Mouse (Mus musculus) intestine, embryonic 16.5 days (tissue): ENCODE measurements around the gene Pex1. TPM values are rescaled to one million over a fixed set of nuclear protein-coding genes. Genes with fewer than 3 reads are reported as not detected.
"Not testable (repeated sequence)": the region's sequence is repeated elsewhere in the genome, so short reads cannot be mapped to it uniquely, and the experiment has no call there.

Experiments used
- ATAC-seq: fragments of 200-750 bp; cut with Nextera tagmentation; 2 replicates; pipeline ENCODE4 v1.8.0; 2017; ENCODE audit warnings: moderate TSS enrichment, moderate library complexity
- H3K27ac ChIP-seq: fragments of 300-500 bp; sonication (generic); 2 replicates; pipeline ENCODE4 v1.5.1; 2014; ENCODE audit warnings: mild to moderate bottlenecking, low read length
- H3K27me3 ChIP-seq: fragments of 300-500 bp; sonication (generic); replicated peaks from 2 replicates; pipeline ENCODE4 v1.6.1; 2014; ENCODE audit warnings: low read length, control low read depth, mixed read lengths; ENCODE audit not compliant: control insufficient read depth, insufficient read depth
- H3K36me3 ChIP-seq: fragments of 300-500 bp; sonication (generic); 2 replicates; pipeline ENCODE4 v1.6.1; 2014; ENCODE audit warnings: low read length, control low read depth; ENCODE audit not compliant: control insufficient read depth, insufficient read depth
- H3K4me1 ChIP-seq: fragments of 300-500 bp; sonication (generic); 2 replicates; pipeline ENCODE4 v1.6.1; 2014; ENCODE audit warnings: low read length, control low read depth, mixed read lengths; ENCODE audit not compliant: control insufficient read depth, insufficient read depth
- H3K4me2 ChIP-seq: fragments of 300-500 bp; sonication (generic); 2 replicates; pipeline ENCODE4 v1.6.1; 2014; ENCODE audit warnings: low read depth, low read length, control low read depth
- H3K4me3 ChIP-seq: fragments of 300-500 bp; sonication (generic); 2 replicates; pipeline ENCODE4 v1.5.1; 2014; ENCODE audit warnings: mild to moderate bottlenecking, low read length
- H3K9ac ChIP-seq: fragments of 300-500 bp; sonication (generic); 2 replicates; pipeline ENCODE4 v1.6.1; 2014; ENCODE audit warnings: low read depth, low read length
- H3K9me3 ChIP-seq: fragments of 300-500 bp; sonication (generic); 2 replicates; pipeline ENCODE4 v1.6.1; 2016; ENCODE audit warnings: low read length, control low read depth; ENCODE audit not compliant: control insufficient read depth
- WGBS: fragments of 180-500 bp; shearing (Covaris S2); extraction: QIAGEN DNeasy Blood & Tissue Kit; methylation state at CpG from one replicate; pipeline ENCODE4 v1.1.7; 2014; 5-methylcytosine and 5-hydroxymethylcytosine counted together
- polyA plus RNA-seq: library from polyadenylated mRNA; unstranded; fragments of >200 nt; fragmentation: Nextera tagmentation; extraction: Ambion mirVana; gene quantifications from 2 replicates; pipeline ENCODE4 v1.2.1, GENCODE M21; 2015

Pex1 gene
- polyA plus RNA-seq, 1 experiment from 2014 or later = 18.9 TPM

- H3K27me3 ChIP-seq = no peaks in the 10 kb centered on the region
- H3K27ac ChIP-seq = no peak overlapping the region
- no peaks in the 10 kb centered on the region for H3K9me3 ChIP-seq
- peaks cover 12% of the 10 kb centered on the region for H3K4me1 ChIP-seq
- H3K36me3 ChIP-seq = no peaks in the 10 kb centered on the region
- no peak for ATAC-seq
- peak overlapping the region; percentile 82; the same call in 1 of the 2 replicates for H3K9ac ChIP-seq
- peak overlapping the region; percentile 68 for H3K4me3 ChIP-seq
- H3K4me2 ChIP-seq = peak overlapping the region; percentile 73
Measured at GRCm38 (mm10) chr5:3597171-3597570, 1.3 kb downstream of the Pex1 start.

- Histone ChIP-seq H3K9ac (no peak overlapping the region), H3K4me1 (peaks cover 12% of the 10 kb centered on the region), H3K4me3 (no peak overlapping the region), H3K36me3 (no peaks in the 10 kb centered on the region), H3K27me3 (no peaks in the 10 kb centered on the region), H3K9me3 (no peaks in the 10 kb centered on the region), H3K4me2 (no peak overlapping the region), H3K27ac (no peak overlapping the region)
- 90% methylated on average over 5 of the region's 5 CpGs for WGBS
- no peak for ATAC-seq
Measured at GRCm38 (mm10) chr5:3598766-3599165, 2.9 kb downstream of the Pex1 start.

GRCm38 (mm10) chr5:3600298-3600697 lies 4.4 kb downstream of the Pex1 start:
- H3K27ac ChIP-seq = no peak overlapping the region
- ATAC-seq = no peak
- no peak overlapping the region for H3K9ac ChIP-seq
- no peaks in the 10 kb centered on the region for H3K36me3 ChIP-seq
- WGBS = 83% methylated on average over 1 of the region's 1 CpGs
- H3K9me3 ChIP-seq = no peaks in the 10 kb centered on the region
- no peak overlapping the region for H3K4me2 ChIP-seq
- peaks cover 5% of the 10 kb centered on the region; the same call in 1 of the 2 replicates for H3K4me1 ChIP-seq
- H3K4me3 ChIP-seq = no peak overlapping the region
- H3K27me3 ChIP-seq = no peaks in the 10 kb centered on the region

- Histone ChIP-seq H3K27ac (no peak overlapping the region), H3K4me3 (no peak overlapping the region), H3K9me3 (no peaks in the 10 kb centered on the region), H3K4me2 (no peak overlapping the region), H3K36me3 (no peaks in the 10 kb centered on the region), H3K27me3 (no peaks in the 10 kb centered on the region), H3K4me1 (0 out of 2 replicates have a peak, but pooled peaks cover 2% of the 10 kb centered on the region), H3K9ac (no peak overlapping the region)
- 87% methylated on average over 3 of the region's 3 CpGs for WGBS
- no peak for ATAC-seq
Measured at GRCm38 (mm10) chr5:3600790-3601189, 4.9 kb downstream of the Pex1 start.

GRCm38 (mm10) chr5:3607114-3607513 lies 11.2 kb downstream of the Pex1 start:
- Histone ChIP-seq H3K4me1 (no peaks in the 10 kb centered on the region), H3K4me2 (no peak overlapping the region), H3K9ac (no peak overlapping the region), H3K4me3 (no peak overlapping the region), H3K36me3 (no peaks in the 10 kb centered on the region; the same call in 1 of the 2 replicates), H3K27me3 (no peaks in the 10 kb centered on the region), H3K27ac (no peak overlapping the region), H3K9me3 (no peaks in the 10 kb centered on the region)
- no peak for ATAC-seq
- 95% methylated on average over 9 of the region's 9 CpGs for WGBS

GRCm38 (mm10) chr5:3609241-3609640 lies 13.4 kb downstream of the Pex1 start:
- no peaks in the 10 kb centered on the region for H3K9me3 ChIP-seq
- peaks cover 7% of the 10 kb centered on the region for H3K36me3 ChIP-seq
- H3K4me3 ChIP-seq = no peak overlapping the region

GRCm38 (mm10) chr5:3611835-3612234 lies 16.0 kb downstream of the Pex1 start:
- H3K27ac ChIP-seq, H3K27me3 ChIP-seq, H3K9me3 ChIP-seq, ATAC-seq, H3K4me3 ChIP-seq, H3K4me1 ChIP-seq, H3K36me3 ChIP-seq, H3K4me2 ChIP-seq, H3K9ac ChIP-seq: not testable (repeated sequence)
- WGBS = 95% methylated on average over 2 of the region's 2 CpGs

More at GRCm38 (mm10) chr5:3609241-3609640, 13.4 kb downstream of the Pex1 start:
- H3K9ac ChIP-seq = no peak overlapping the region
- no peaks in the 10 kb centered on the region for H3K4me1 ChIP-seq
- no peak overlapping the region for H3K4me2 ChIP-seq
- WGBS = 91% methylated on average over 7 of the region's 7 CpGs
- no peak for ATAC-seq
- H3K27me3 ChIP-seq = no peaks in the 10 kb centered on the region
- no peak overlapping the region for H3K27ac ChIP-seq

- no peak for ATAC-seq
Measured at GRCm38 (mm10) chr5:3620486-3620885, 24.6 kb downstream of the Pex1 start.

GRCm38 (mm10) chr5:3630055-3630454 lies 34.2 kb downstream of the Pex1 start:
- no peaks in the 10 kb centered on the region for H3K4me1 ChIP-seq
- H3K4me3 ChIP-seq = no peak overlapping the region
- 82% methylated on average over 5 of the region's 5 CpGs for WGBS
- no peaks in the 10 kb centered on the region for H3K27me3 ChIP-seq
- no peaks in the 10 kb centered on the region for H3K9me3 ChIP-seq
- 0 out of 2 replicates have a peak, but pooled peaks cover 2% of the 10 kb centered on the region for H3K36me3 ChIP-seq
- no peak overlapping the region for H3K9ac ChIP-seq
- ATAC-seq = peak; percentile 60; the same call in 1 of the 2 replicates
- H3K27ac ChIP-seq = no peak overlapping the region
- no peak overlapping the region for H3K4me2 ChIP-seq

More at GRCm38 (mm10) chr5:3620486-3620885, 24.6 kb downstream of the Pex1 start:
- Histone ChIP-seq H3K27me3 (no peaks in the 10 kb centered on the region), H3K27ac (no peak overlapping the region), H3K9me3 (no peaks in the 10 kb centered on the region), H3K4me3 (no peak overlapping the region), H3K36me3 (0 out of 2 replicates have a peak, but pooled peaks cover 2% of the 10 kb centered on the region), H3K4me1 (no peaks in the 10 kb centered on the region), H3K4me2 (no peak overlapping the region), H3K9ac (no peak overlapping the region)
- 90% methylated on average over 7 of the region's 7 CpGs for WGBS
